Mouse (Mus musculus) left cerebral cortex, adult 9 months (tissue): ENCODE measurements around the gene Nxph1.

ENCODE experiments used
- DNase-seq, 2 experiments: peaks; one replicate each; pipeline ENCODE4 v3.0.0; 2022; ENCODE audit warnings: low spot score in 2 of 2

Nxph1 gene

GRCm38 (mm10) chr6:9124321-9124914, 176.2 kb downstream of the Nxph1 start:
- no peak for DNase-seq

- DNase-seq: no peak
These were observed 185.5 kb downstream of the Nxph1 start for GRCm38 (mm10) chr6:9133589-9134279.

GRCm38 (mm10) chr6:9147966-9148365, 199.7 kb downstream of the Nxph1 start:
- no peak for DNase-seq

- no peak for DNase-seq
These were observed 201.6 kb downstream of the Nxph1 start for GRCm38 (mm10) chr6:9149791-9150190.

GRCm38 (mm10) chr6:9159191-9159590, 211.0 kb downstream of the Nxph1 start:
- no peak for DNase-seq

GRCm38 (mm10) chr6:9182477-9182876, 234.2 kb downstream of the Nxph1 start:
- no peak for DNase-seq

- no peak for DNase-seq
These were observed 262.5 kb downstream of the Nxph1 start for GRCm38 (mm10) chr6:9210730-9211129.

GRCm38 (mm10) chr6:9220724-9221453, 272.7 kb downstream of the Nxph1 start:
- DNase-seq: no peak

- DNase-seq: peak in 1 of 2 experiments; percentile 13
These were observed 286.6 kb downstream of the Nxph1 start for GRCm38 (mm10) chr6:9234802-9235201.

- DNase-seq: no peak
These were observed 319.8 kb downstream of the Nxph1 start for GRCm38 (mm10) chr6:9267998-9268397.
